Mouse (Mus musculus) retina, adult 2 months (tissue): Measurements from ENCODE around the gene Klk14.

ENCODE experiments used
- DNase-seq: peaks from one replicate; pipeline ENCODE4 v3.0.0-alpha.2; 2012; ENCODE audit warnings: low read depth, low spot score

The Klk14 gene

DNA sequence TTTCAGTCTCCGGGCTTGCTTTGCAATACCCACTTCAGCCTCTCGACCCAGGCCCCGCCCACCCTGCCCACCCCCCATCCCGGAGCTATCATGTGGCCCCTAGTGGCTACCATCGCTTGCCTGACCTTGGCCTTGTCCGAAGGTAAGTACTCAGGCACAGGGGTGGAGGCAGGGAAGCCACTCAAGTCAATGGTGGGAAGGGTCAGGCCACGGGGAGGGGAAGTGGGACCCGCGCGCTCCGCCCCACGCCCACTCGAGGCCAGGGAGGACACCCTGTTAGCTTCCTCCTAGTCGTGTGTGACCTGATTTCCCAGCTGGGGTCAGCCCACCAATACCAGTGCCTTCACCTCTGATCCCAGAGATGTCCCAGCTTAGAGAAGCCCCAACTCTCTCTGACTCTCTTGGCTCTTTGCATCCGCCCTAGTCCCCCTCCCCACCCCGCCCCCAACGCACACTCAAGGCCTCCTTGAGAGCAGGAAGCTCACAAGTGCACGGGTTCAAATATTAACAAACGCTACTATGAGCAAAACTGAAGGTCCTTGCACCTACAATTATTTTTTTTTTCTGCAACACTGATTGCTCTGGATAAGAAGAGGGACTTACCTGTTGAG is 23.6 kb downstream of the Klk14 start:
- DNase-seq: no peak
